Mouse (Mus musculus) T-cell, adult 2 months (primary cell): Measurements from ENCODE around the gene Anxa2.

Experiments used
- DNase-seq: peaks from one replicate; pipeline ENCODE4 v3.0.0; 2022; ENCODE audit warnings: low spot score

Gene Anxa2

DNA sequence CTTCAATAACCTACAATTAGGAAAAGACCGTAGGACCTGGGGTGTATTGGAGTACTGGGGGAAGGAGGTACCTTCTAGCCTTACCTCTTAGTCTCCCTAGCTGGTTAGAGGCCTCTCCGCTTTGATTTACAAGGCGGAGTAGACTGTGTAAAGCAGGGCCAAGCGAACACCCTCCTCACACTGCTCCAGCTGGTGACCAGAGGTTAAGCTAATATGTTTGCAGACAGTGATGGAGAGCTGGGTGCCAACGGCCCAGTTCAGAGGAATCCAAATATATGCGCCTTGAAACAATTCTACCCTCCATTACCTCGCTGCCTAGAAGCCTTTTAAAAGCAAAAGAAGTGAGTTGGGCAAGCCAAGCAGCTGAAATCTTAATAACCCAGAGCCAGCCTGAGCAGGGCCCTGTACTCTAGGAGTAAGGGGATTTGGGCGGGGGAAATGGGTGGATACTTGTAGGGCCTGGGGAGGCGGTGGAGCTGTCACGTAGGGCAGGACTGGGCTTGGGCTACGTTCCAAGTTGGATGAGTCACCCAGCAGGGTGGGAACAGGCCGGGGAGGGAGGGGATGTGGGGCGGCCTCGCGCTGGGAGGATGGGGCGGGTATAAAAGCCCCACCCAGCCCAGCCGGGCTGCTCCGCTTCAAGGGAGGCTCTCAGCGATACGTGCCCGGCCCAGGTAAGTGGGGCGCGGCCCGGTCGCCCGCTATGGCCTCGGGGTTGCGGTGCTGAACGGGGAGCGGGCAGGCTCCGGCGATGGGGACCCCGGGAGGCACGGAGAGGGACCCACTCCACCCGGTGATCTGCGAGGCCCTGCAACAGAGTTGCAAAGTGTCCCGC, at the start of gene Anxa2:
Gene Anxa2 (plus strand): TSS at position 555 of the 835 bp plus-strand sequence.
- DNase-seq = peak; percentile 52

DNA sequence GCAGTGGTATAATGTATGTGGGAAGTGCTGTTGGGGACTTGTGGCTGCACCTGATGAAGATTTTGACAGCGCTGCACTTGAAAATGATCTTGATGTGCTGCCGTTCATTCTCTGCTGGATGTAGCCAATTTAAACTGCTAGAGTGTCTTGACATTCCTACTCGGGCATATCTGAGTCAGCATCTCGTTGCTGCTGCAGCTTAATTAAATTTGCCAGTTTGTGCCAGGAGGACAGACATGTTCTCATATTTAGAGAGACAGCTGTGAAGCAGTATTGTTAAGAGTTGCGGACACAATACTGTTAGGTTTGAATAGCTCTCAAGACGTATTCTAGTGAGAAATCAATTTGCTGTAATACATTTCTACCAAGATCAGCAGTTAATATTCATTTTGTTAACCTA, 48.7 kb upstream of the Anxa2 start:
- no peak for DNase-seq

GRCm38 (mm10) chr9:69419476-69419875, 33.9 kb upstream of the Anxa2 start:
- no peak for DNase-seq

DNA sequence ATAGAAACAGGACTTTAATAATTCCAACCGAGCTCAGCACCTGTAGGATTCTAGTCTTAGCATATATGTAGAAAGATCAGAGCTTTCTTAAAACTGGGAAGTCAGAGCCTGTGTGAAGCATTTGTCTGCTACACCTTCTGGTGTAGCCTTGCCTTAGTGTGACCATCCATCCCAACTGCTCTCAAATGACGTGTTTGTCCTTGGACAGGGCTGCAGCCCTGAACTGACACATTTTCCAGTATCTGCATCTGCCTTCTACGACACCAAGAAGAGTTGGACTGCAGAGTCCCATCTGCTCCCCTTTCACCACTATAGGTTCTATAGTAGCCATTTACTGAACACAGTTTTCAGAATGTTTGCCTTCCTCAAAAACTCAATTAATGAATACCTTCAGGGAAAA, 22.9 kb upstream of the Anxa2 start:
- DNase-seq = no peak

DNA sequence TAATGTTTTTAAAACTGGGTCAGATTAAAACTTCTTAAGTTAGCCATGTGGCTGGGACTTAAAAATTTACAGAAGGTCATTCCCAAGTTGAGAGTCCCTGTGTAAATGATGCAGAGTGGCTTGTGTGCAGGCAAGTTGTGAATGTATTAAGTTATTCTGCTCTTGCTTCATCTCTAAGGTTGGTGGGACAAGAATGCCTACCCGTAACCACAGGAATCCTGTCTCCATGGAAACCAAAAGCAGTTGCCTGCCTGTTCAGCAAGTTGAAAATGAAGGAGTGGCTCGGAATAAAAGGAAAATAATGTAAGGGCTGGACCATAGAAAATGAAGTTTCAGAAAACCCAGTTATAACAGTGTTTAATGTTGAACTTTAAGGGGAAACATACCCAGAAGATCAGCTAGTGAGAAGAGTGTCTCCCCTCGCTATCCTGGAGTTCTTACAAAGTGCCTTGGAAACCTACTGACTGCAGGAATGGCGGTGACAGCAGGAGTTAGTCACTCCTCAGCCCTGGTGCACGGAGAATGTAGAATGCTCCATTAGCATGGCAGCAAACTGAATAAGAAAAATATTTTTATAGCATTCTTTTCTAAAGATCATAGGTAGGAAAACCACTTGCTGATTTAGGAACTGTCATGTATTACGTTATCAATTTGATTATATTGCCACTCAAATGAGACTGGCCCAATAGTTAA, 21.4 kb upstream of the Anxa2 start:
- no peak for DNase-seq

DNA sequence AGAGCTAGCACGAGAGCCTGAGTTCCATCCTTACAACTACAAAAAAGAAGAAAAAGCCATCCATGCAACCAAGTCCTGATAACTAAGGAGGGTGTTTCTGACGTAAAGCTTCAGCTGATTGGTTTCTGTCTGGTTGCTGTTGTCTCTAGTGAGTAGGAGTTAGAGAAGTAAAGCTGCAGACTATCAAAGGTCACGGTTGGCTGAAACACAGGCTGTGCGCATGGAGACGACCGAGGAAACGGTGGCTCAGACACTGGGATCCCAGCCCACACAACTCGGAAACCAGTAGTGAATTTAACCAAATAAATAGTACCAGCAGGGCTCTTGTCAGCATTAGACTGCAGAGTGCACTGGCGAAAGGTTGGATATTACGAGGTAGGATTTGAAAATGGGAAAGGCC, 18.2 kb upstream of the Anxa2 start:
- no peak for DNase-seq

DNA sequence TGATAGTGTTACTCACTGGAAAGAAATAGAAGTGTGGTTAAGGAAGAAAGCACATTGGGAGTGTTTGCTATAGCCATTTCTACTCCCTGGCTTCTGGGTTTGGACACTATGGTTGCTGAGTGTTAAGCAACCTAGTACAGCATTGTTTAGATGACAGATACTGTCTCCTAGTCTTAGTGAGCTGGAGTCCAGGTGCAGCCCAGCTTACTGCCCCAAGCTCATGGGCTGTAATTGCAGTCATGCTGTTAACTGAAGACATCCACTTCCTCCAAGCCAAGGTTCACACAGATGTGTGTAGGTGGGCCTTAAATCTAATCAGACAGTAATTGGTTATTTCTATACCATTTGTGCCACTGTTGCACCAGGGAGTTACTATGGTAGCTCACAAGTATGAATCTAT, 17.8 kb upstream of the Anxa2 start:
- no peak for DNase-seq

DNA sequence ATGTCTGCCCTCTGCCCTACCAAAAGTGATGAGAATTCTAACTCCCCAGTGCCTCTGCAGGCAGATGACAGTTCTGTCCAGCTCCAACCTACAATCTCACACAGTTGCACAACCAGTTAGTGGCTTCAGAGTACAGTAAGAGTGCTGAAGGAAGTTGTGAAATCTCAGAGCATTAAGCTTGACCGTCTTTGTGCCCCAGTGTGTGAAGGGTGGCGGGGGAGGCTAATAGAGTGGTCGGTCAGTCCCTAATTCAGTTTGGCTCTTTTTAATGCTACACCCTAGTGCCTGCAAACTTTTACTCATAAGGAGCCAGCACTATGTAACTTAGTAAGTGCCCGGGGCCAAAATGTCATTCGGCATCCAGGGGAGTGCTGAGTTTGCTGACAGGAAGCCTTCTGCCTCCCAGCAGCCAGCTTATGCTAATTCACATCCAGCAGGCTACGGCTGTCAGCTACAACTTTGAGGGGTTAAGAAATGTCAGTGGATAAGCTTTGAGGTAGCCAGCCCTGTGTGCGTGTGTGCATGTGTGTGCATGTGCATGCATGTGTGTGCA, 13.5 kb upstream of the Anxa2 start:
- DNase-seq = no peak

GRCm38 (mm10) chr9:69442471-69443038, 10.9 kb upstream of the Anxa2 start:
- DNase-seq = no peak

GRCm38 (mm10) chr9:69443203-69443602, 10.2 kb upstream of the Anxa2 start:
- no peak for DNase-seq

GRCm38 (mm10) chr9:69448801-69449200, 4.6 kb upstream of the Anxa2 start:
- DNase-seq = no peak

GRCm38 (mm10) chr9:69450636-69451035, 2.8 kb upstream of the Anxa2 start:
- no peak for DNase-seq

DNA sequence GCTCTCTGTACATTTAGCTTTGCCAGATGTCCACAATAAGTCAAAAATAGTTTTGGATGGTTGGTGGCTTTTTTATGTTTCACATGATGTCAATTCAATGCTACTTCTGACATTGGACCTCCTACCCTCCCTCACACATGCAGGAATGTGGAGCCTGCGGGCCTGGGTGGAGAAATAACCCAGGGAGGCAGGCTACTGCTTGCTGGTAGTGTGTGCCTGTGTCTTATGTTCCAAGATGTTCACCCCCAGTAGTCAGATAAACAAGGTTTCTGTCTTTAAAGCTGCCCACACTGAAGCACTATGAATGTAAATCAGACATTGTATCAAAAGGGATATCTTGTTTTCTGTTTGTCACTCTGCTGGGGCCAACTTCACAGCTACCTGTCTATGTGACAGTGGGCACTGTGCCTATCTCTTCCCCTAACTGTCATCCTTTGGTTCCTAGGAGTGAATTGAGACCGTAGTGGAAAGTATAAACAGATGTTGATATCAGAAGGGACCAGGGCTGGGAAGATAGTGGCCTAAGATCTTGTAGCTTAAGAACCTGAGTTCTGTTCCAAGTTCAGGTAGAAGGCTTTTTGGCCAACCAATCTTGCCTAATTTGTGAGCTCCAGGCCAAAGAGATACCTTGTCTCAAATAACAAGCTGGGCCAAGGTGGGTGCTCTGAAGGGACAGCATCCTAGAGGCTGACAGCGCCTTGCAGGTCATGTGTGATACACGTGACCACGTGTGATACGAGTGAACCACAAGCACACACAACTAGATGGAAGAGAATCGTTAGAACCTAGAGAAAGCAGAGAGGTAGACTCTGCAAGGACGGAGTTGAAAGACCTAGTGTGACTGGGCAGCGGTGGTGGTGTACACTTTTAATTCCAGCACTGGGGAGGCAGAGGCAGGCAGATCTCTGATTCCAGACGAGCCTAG, 1.3 kb upstream of the Anxa2 start:
- DNase-seq = no peak

DNA sequence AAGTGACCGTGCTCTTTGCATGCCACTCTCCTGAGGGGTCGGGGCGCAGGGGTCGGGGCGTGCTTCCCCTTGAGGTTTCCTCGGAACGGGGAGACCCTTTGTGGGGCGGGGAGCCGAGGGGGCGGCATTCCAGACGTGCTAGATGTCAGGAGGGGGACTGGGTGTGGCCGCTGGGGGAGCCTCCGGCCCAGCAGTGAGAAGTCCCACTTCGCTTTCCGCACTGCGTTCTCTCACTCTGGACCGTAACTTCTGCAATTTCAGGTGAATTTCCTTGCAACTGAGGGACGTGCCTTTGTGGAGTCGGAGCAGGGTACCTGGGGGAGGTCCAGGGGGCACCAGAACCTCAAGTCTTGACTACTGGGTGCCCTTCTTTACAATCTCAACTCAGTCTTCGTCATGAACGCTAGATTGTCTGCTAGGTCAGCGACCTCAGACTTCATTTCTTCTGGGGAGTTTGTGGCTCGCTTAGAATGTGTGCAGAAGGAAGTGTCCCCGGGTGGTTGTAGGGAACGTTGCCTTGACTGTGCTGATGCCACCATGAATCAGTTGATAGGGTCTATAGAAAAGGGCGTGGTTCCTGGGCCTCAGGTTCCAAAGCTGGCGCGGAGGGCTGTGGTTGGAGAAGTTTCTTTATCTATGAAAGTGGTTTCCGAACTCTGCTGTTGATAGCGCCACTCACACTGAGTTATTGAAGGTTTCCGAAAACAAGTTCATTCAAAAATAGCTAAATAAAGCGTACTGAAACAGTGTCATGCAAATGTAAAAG, 664 bp downstream of the Anxa2 start:
- peak; percentile 20 for DNase-seq

- no peak for DNase-seq
Observed at GRCm38 (mm10) chr9:69454691-69455090, 1.3 kb downstream of the Anxa2 start.

- DNase-seq = peak; percentile 22
Observed at GRCm38 (mm10) chr9:69455391-69455790, 2.0 kb downstream of the Anxa2 start.

- no peak for DNase-seq
Observed at GRCm38 (mm10) chr9:69456406-69457075, 3.1 kb downstream of the Anxa2 start.

DNA sequence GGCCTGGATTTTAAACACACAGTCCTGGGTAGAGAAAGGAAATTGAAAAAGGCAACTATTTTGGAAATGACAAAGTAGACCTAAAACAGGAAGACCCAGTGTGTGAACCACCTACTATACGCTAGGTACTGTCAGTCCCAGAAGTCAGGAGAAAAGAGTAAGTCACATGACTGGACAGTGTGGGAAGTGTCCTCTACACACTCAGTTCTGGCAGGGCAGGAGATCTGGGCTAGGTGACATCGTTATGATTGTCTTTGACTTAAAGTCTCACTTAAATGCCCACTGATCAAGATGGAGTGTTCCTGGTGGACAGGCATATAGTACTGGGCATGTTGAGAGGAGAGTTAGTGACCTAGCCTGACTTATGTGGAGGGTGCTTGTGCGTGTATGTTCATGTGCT, 3.7 kb downstream of the Anxa2 start:
- no peak for DNase-seq

GRCm38 (mm10) chr9:69457747-69458625, 4.6 kb downstream of the Anxa2 start:
- DNase-seq = peak; percentile 15
